Mouse (Mus musculus) spleen, embryonic (tissue): ENCODE measurements at regions not wholly inside any gene's neighbourhood (a gene's known extent, or its start where the extent isn't known, plus 50 kb on each side); places are given as distances from the start of the nearest gene placed in this dataset.

Source experiments
- CTCF ChIA-PET: fragments of 350-600 bp; sonication (Branson Sonifier 250); formaldehyde crosslinking; loops from one replicate; lab custom pipeline; 2022; lab: Charles Lee

- CTCF ChIA-PET: interaction anchor here (0.6 kb wide), 1 partner anchor 1280 kb away, joined by 3 read pairs; no protein-coding TSS in a partner anchor
Measured at GRCm38 (mm10) chr3:110984987-110985386, 734.2 kb upstream of the Prmt6 start.

GRCm38 (mm10) chr3:110979301-110979700 lies 728.5 kb upstream of the Prmt6 start:
- CTCF ChIA-PET: no interaction called here
